ENCODE assay signal across 9 mouse cellular contexts in the genomic region with DNA sequence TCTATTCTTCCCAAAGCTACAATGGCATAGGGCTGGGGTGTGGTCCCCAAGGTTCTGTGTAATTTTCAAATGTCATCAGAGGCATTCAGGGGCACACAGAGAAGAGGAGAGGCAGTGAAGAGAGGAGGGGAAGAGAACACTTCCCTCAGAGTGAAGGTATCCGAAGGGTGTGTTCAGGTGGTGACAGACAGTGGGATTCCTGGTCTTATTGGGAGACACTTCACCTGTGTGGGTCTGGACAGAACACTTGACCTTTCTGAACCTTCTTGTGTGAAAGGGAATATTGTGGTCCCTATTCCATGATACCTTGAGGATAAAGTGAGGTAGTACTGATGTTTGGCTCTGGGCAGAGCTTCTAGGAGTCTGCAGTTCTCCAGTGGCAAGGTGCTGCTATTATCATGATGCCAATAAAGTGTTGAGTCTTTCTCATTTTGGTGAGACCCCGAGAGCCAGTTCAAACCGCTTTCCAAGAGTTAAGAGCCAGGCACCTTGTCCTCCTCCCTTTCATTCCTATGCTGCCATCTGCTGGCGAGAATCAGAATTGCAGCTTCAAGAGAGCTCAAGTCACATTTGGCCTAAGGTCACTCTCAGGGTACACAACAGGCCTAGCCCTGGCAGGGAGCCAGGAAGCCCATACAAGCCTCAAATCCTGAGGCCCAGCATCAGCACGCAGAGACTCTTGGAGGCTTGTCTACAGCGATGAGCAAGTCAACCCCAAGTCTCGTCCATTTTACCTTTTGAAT. TPM values are rescaled to one million over a fixed set of nuclear protein-coding genes. Genes with fewer than 3 reads are reported as not detected.
A peak's percentile ranks its signal among the peaks of the same experiment; 100 is the strongest.
DNase-seq lines count a peak whose midpoint lies in the region; ATAC-seq and TF ChIP-seq lines count a peak whose summit lies in the region.
"Had no signal": no experiment of that assay in that cellular context is flagged by ENCODE, and none has a peak within 500 bp of the region (broad histone marks: within the 10 kb centered on the region; RNA-seq: fewer than 3 reads in every experiment).

No protein-coding gene starts in this region.

- ATAC-seq in G1E (ENCODE audit: extremely low read depth, insufficient number of reproducible peaks, low FRiP score, poor library complexity, severe bottlenecking), result no peak
- peak; percentile 66 for ATAC-seq in forebrain, embryonic 16.5 days
- ATAC-seq in lung, embryonic 16.5 days (ENCODE audit: low read depth), result peak; percentile 21; the same call in 1 of the 2 replicates

- H3K9me3 ChIP-seq in G1E (replicated peaks), result no peaks in the 10 kb centered on the region
- no peaks in the 10 kb centered on the region for H3K9me3 ChIP-seq in forebrain, embryonic 16.5 days (ENCODE audit: control insufficient read depth, low read length)
- no peaks in the 10 kb centered on the region for H3K9me3 ChIP-seq in lung, embryonic 16.5 days (ENCODE audit: control insufficient read depth, low read length)
- H3K9me3 ChIP-seq: limb, embryonic 15.5 days had no signal

- peak; percentile 14 for DNase-seq in G1E (ENCODE audit: low spot score)
- DNase-seq in cerebellum, adult 11 months, result peak; percentile 87
- DNase-seq in heart, postnatal 4 days, result peak; percentile 93
- peak; percentile 61 to 89 for DNase-seq in layer of hippocampus, adult 18-20 months (ENCODE audit: low spot score in 2 of 2)
- peak; percentile 74 for DNase-seq in ovary, postnatal 36 days (ENCODE audit: low spot score)
- DNase-seq in thymus, postnatal 14 days, result peak; percentile 78

- no peak overlapping the region for H3K9ac ChIP-seq in forebrain, embryonic 16.5 days (replicated peaks; ENCODE audit: low read depth, low read length)
- H3K9ac ChIP-seq in lung, embryonic 16.5 days (ENCODE audit: low read length), result no peak overlapping the region
- H3K9ac ChIP-seq: limb, embryonic 15.5 days had no signal

- no peaks in the 10 kb centered on the region for H3K27me3 ChIP-seq in G1E (ENCODE audit: insufficient read depth, low read length)
- no peaks in the 10 kb centered on the region for H3K27me3 ChIP-seq in forebrain, embryonic 16.5 days (replicated peaks; ENCODE audit: control insufficient read depth, insufficient read depth, low read length)
- no peaks in the 10 kb centered on the region for H3K27me3 ChIP-seq in lung, embryonic 16.5 days (ENCODE audit: control insufficient read depth, insufficient read depth, low read depth, low read length)
- H3K27me3 ChIP-seq: limb, embryonic 15.5 days had no signal

- no peak overlapping the region for H3K27ac ChIP-seq in forebrain, embryonic 16.5 days (ENCODE audit: low read length)
- H3K27ac ChIP-seq in lung, embryonic 16.5 days (ENCODE audit: low read length), result no peak overlapping the region
- H3K27ac ChIP-seq: limb, embryonic 15.5 days had no signal

- WGBS in forebrain, embryonic 16.5 days, result 20% methylated on average over 7 of the region's 7 CpGs
- 17% methylated on average over 7 of the region's 7 CpGs for WGBS in lung, embryonic 16.5 days

- H3K36me3 ChIP-seq in G1E (replicated peaks), result no peaks in the 10 kb centered on the region
- no peaks in the 10 kb centered on the region for H3K36me3 ChIP-seq in forebrain, embryonic 16.5 days (ENCODE audit: control insufficient read depth, insufficient read depth)
- H3K36me3 ChIP-seq in lung, embryonic 16.5 days (ENCODE audit: control insufficient read depth, insufficient read depth, low read length), result no peaks in the 10 kb centered on the region
- H3K36me3 ChIP-seq: limb, embryonic 15.5 days had no signal

- no peak overlapping the region for H3K4me3 ChIP-seq in G1E (ENCODE audit: low read depth, low read length)
- no peak overlapping the region for H3K4me3 ChIP-seq in forebrain, embryonic 16.5 days (replicated peaks; ENCODE audit: low read length)
- no peak overlapping the region for H3K4me3 ChIP-seq in lung, embryonic 16.5 days (ENCODE audit: low read length)
- H3K4me3 ChIP-seq: limb, embryonic 15.5 days had no signal

- H3K4me1 ChIP-seq in G1E (ENCODE audit: insufficient read depth, low read depth, low read length), result no peaks in the 10 kb centered on the region
- no peaks in the 10 kb centered on the region for H3K4me1 ChIP-seq in forebrain, embryonic 16.5 days (replicated peaks; ENCODE audit: control insufficient read depth, insufficient read depth, low read length)
- H3K4me1 ChIP-seq in lung, embryonic 16.5 days (replicated peaks; ENCODE audit: control insufficient read depth, insufficient read depth, low read length), result no peaks in the 10 kb centered on the region
- H3K4me1 ChIP-seq: limb, embryonic 15.5 days had no signal

- H3K4me2 ChIP-seq in forebrain, embryonic 16.5 days (ENCODE audit: low read length), result no peak overlapping the region
- H3K4me2 ChIP-seq in lung, embryonic 16.5 days (ENCODE audit: low read depth, low read length), result no peak overlapping the region
- H3K4me2 ChIP-seq: limb, embryonic 15.5 days had no signal

- TF ChIP-seq CTCF in G1E (IDR thresholded peaks at IDR 0.05; ENCODE audit: low read depth, low read length), result peak; percentile 85

RNA-seq across cellular contexts. Expression of a gene that starts 28.6 kb away (rescaled TPM):
- total RNA-seq in G1E (2014; fragmentation: Nextera tagmentation) (not detected in 2 replicates), G1E (2017) (0.05 and 0.06 TPM in 2 replicates)
- polyA plus RNA-seq in G1E (2012), result not detected in 2 replicates
- polyA plus RNA-seq in forebrain, embryonic 16.5 days (2015; fragmentation: Nextera tagmentation; extraction: Ambion mirVana), result 0.54 and 0.73 TPM in 2 replicates
- total RNA-seq in heart, postnatal 4 days (2021), result 1 to 10 TPM; 1.7 to 2.1 TPM
- total RNA-seq in layer of hippocampus, adult 18-20 months (2021), result 100 to 1,000 TPM; 310 to 362 TPM
- polyA plus RNA-seq in lung, embryonic 16.5 days (2015; fragmentation: Nextera tagmentation; extraction: Ambion mirVana), result 0.40 and 0.58 TPM in 2 replicates

RNA-seq across cellular contexts. Expression of a gene that starts 32.1 kb away (rescaled TPM):
- total RNA-seq in G1E (2014; fragmentation: Nextera tagmentation), result not detected in 2 replicates
- not detected in 2 replicates for total RNA-seq in G1E (2017)
- not detected in 2 replicates for polyA plus RNA-seq in G1E (2012)
- polyA plus RNA-seq in forebrain, embryonic 16.5 days (2015; fragmentation: Nextera tagmentation; extraction: Ambion mirVana), result not detected in 2 replicates
- total RNA-seq in heart, postnatal 4 days (2021), result not detected
- total RNA-seq in layer of hippocampus, adult 18-20 months (2021), result not detected
- 2.8 and 4.3 TPM in 2 replicates for polyA plus RNA-seq in lung, embryonic 16.5 days (2015; fragmentation: Nextera tagmentation; extraction: Ambion mirVana)

Comparison
In these comparisons a context has a peak if more than half of its experiments do, and no peak if none do; other contexts are left out.
1. DNase-seq: peak in every context shown above with its lines; median percentile 93 in heart, postnatal 4 days; 87 in cerebellum, adult 11 months; 78 in thymus, postnatal 14 days; 75 in layer of hippocampus, adult 18-20 months; 74 in ovary, postnatal 36 days; 14 in G1E.
2. RNA of a gene that starts 28.6 kb away (total RNA-seq): 310 to 362 TPM in layer of hippocampus, adult 18-20 months; 1.7 to 2.1 TPM in heart, postnatal 4 days and 0.05 to 0.06 TPM in G1E; every median in the first group is over 100 times any median in the second.